Mouse (Mus musculus) left cerebral cortex, postnatal 36 days (tissue): ENCODE measurements around the gene Pip4k2b. TPM values are rescaled to one million over a fixed set of nuclear protein-coding genes. Genes with fewer than 3 reads are reported as not detected.
A peak's percentile ranks its signal among the peaks of the same experiment; 100 is the strongest.

ENCODE experiments used
- DNase-seq, 2 experiments: peaks; one replicate each; pipeline ENCODE4 v3.0.0; 2021 to 2022; ENCODE audit warnings: low spot score in 2 of 2, mixed read lengths in 1 of 2
- intact Hi-C: fragments of 180-260 bp; cut with DNase I; formaldehyde crosslinking; loops from one replicate; pipeline ENCODE4 v1.15.1; 2025
- total RNA-seq, 2 experiments: library from RNA; stranded (reverse); gene quantifications; 2 replicates each; pipeline ENCODE4 v1.2.3; 2021

The Pip4k2b gene
- total RNA-seq, 2 experiments from 2014 or later: 113 to 114 TPM

DNA sequence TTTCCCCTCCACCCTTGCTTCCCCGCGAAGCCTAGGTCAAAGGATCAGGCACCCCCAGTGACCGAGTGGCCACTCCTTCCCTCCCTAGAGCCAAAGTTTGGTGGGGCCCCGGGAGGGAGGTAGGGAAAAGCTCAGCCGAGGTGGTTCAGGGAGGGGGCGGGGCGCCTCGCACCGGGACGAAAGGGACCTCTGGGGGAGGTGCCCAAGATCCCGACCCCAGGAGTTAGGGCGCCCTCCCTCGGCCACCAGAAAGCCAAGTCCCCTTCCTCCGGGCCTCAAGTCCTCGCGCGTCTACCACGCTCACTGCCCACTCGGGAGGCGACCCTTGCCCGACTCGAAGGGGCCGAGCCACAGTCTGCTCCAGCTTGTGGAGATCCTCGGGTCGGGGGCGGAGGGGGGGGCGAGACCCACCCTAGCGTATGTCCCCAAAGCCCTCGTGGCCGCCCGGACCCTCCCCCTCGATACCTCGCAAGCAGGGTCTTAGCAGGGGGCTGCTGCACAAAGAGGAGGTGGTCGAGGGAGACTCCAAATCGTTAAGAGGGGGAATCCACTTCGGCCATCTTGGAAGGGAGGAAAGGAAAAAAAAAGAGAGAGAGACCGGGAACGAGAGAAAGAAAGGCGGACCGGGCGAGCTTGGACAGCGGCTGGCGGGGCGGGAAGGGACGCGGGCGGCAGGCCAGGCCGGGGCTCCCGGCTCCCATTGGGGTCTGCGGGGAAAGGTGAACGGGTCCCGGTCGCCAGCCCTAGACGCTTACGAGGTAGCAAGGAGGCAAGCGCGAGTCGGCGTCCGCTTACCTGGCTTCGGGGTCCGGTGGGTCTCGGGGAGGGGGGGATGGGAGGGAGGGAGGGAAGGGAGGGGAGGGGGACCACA, 45.5 kb downstream of the Pip4k2b start:
- peak in 1 of 2 experiments; percentile 49 for DNase-seq
- intact Hi-C loops: loop anchor here (5.0 kb wide), 1 partner anchor 37 kb away; the partner anchor contains the start of gene Mllt6

DNA sequence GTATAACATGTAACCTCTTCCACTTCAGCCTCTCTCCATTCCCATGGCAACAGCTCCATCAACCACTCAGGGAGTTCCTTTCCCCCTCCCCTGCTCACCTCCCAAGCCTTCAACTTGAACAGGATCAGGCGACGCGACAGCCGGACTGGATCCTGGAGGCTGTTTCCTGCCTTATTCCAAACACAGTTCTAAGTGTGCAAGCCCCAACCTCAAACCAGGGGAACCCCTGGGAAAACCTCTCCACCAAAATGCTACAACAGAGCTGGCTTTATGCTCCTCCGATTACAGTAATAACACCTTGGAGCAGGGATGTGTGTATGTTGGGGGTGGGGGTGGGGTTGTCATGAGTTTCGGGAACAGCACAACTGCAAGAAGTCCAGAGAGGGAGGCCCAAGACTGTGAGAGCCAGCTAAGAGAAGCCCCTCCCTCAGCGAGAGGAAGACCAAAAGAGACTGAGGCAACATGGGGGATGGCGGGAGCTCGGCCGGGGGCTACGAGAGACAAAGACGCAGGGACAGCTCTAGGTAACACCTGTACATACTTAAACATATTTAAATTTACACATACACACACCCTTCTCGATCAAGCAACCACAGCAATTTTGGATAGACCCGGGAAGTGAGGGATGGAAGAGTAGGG, 46.5 kb downstream of the Pip4k2b start:
- intact Hi-C loops: loop anchor here (5.0 kb wide), 1 partner anchor 36 kb away; the partner anchor contains the start of gene Mllt6

DNA sequence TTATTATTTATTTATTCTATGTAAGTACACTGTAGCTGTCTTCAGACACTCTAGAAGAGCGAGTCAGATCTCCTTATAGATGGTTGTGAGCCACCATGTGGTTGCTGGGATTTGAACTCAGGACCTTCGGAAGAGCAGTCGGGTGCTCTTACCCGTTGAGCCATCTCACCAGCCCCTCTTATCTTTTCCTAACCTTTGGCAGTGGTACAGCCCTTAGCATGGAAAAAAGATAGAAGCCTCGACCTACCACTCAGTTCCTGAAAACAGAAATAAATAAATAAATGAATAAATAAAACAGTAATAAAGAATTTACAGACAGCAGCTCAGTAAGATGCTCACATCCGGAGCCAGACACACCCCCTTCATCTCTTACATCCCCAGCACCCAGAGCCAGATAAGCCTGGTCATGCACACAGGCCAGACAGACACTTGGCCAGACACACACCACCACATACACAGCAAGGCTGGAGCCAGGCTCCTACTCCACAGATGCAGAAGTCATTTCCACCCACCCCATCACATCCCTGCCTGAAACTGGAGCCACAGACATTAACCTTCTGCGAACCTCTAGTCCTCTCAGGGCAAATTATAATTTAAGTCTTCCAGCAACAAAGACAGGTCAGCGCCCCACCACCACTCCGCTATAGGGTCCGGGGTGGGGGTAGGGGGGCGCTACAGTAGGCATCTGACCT, 47.2 kb downstream of the Pip4k2b start:
- intact Hi-C loops: loop anchor here (5.0 kb wide), 1 partner anchor 35 kb away; the partner anchor contains the start of gene Mllt6
- no peak for DNase-seq

More for the DNA sequence above, 46.5 kb downstream of the Pip4k2b start:
- no peak for DNase-seq

DNA sequence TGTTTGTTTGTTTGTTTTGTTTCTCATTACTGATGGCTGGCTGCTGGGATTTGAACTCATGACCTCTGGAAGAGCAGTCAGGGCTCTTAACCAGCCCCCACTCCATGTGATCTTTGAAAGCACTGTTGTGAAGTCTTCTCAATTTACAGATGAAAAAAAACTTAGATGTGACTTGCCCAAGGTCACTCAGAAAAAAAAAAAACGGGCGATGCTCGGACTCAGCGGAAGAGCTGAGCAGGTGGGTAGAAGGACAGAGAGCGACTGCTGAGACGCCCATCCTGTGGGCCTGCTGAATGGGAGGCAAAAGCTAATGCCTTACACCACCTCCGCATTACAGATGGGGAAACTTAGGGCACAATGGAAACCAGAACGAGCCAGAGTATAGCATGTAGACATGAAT, 47.8 kb downstream of the Pip4k2b start:
- intact Hi-C loops: loop anchor here (5.0 kb wide), 1 partner anchor 34 kb away; the partner anchor contains the start of gene Mllt6
- no peak for DNase-seq

DNA sequence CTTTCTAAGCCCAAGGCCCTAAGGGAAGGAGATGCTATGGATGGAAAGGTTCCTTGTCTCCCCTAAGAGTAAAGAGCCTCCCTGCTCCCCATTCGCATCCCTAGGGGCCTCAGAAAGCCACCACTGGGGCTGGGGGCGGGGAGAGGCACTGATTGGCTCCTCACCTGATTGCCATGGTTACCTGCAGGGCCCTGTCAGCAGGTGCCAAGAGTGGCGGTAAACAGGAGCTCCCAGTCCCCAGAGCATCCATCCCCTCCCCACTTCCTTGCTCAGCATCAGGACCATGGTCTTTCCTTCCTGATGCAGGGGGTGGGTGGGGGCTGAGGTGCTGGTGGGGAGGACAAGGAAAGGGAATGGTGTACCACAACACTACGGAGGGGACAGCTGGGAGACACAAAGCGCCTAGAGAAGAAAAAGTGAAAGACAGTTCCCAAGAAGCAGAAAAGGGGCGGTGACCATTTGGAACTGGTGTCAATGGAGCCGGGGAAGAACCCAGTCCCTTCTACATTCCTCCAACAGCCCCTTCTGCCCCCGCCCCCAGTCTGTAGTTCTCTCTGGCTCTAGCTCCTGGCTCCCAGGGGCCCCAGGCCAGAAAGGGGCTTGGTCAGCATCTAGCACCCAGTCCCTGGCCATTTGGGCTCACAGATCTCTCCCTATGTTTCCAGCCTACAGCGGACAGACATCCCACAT, 48.6 kb downstream of the Pip4k2b start:
- intact Hi-C loops: loop anchor here (5.0 kb wide), 1 partner anchor 34 kb away; the partner anchor contains the start of gene Mllt6

DNA sequence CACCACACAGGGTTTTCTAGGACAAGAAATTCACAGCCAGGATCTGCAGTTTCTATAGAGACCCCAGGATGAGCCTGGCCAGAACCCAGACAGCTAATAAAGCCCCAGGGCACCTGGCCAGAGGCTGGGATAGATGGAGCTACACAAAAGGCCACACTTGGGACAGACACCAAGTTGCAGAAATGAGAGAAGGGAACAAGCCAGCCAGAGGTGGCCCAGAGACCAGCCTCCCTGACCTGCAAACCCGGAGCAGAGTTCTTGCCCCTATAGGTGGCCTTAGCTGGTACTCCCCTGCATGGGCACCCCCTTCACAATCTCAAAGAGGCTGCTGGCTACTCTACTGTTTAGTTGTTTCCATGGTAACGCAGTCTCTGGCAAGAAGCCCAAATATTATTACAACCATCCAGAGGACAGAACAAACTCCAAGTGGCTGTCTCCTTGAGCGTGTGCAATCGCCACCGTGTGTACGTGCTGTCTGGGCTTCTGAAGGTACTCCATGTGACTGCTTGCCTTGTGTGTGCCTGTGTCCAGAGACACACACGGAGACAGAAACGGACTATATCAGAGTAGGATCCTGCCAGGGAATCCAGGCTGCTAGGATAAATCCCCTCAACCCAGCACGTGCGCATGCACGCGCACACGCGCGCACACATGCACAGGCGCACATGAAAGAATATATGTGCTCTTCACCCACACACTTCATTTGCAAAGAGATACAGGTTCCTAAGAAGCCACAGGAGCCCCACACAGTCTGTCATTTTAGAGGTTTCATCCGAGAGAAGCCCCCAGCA, 49.4 kb downstream of the Pip4k2b start:
- intact Hi-C loops: loop anchor here (5.0 kb wide), 2 partner anchors 33 to 63 kb away; partner anchors contain the start of gene Mllt6
- peak in 1 of 2 experiments; percentile 48 for DNase-seq

More for the DNA sequence above, 48.6 kb downstream of the Pip4k2b start:
- DNase-seq: no peak

DNA sequence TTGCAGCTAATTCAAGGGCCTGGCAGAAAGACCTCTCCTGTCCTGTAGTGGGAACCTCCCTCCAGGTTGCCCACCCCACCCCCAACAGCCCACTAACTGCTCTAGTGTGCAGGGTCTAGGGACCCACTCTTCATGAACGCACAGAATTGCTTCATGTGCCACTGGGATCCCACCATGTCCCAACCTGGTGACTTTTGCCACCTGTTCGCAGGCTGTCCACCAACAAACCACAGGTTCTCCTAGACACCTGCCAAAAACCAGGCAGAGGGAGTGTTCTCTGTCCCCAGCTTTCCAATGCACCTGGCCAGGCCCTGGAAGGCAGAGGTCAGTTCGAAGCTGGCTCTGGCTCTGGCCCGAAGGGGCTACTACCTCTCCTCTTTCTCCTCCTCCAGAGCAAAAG, 50.1 kb downstream of the Pip4k2b start:
- DNase-seq: no peak
- intact Hi-C loops: loop anchor here (5.0 kb wide), 1 partner anchor 62 kb away; no protein-coding TSS in a partner anchor

DNA sequence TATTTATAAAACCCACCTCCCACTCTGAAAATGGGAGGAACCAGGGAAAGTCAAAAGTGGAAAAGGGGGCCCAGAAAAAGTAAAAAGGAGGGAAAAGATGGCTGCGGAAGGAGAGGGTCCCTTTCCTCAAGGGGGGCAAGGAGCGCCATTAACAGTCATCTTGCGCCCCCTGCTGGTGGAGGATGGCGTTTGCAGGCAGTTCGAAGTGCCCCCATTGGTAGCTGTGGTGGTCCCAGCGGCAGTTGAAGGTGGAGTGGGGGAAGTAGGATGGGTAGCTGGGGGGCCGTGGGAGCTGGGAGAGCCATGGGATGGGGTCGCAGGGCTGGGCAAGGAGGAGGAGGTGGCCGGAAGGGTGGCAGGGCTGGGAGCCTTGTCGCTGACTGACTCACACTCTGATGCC, 54.6 kb downstream of the Pip4k2b start:
- no peak for DNase-seq
- intact Hi-C loops: loop anchor here (1.0 to 5.0 kb wide), 2 partner anchors 45 to 58 kb away; no protein-coding TSS in a partner anchor

DNA sequence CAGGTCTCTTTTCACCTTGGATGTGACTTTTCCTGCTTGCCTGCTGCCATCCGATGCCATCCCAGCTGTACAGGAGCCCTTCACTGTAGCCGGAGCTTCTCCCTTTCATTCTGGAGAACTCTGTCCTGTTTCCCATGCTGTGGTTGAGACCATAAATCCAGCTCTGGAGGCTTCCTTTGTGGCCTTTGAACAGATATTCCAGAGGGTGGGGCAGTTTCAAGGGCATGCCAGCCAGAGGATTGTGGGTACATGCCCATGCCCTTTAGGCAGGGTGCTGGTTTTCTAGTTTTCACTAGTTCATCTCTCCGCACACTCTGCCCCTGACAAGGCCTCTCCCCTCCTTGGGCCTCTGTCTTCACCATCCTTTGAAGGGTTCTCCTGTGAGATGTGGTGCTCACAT, 57.4 kb downstream of the Pip4k2b start:
- DNase-seq: no peak
- intact Hi-C loops: no loop called here

DNA sequence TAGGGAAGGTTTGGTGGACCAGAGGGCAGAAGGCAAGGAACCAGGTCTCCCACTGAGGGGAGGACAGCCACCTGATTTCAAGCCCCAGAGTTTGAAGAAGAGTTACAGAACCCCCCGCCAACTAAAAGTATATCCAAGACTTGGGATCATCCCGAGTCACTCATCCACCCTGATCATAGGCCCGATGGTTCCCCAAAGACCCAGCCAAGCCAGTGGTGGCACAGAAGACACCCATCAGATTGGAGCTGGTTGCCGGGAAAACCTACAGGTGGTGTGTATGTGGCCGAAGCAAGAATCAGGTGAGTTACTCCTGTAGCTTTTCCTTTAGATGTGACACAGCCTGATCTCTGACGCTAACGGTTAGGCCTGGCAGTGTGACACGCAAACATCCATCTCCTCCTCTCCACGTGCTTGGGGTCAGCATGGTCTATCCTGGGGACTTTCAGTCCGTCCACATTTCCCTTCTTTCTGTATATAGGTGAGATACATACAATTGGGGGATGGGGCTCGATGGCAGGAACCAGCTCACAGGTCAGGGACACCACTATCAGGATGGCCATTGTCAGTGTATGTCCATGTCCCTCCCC, 58.1 kb downstream of the Pip4k2b start:
- intact Hi-C loops: no loop called here
- no peak for DNase-seq

DNA sequence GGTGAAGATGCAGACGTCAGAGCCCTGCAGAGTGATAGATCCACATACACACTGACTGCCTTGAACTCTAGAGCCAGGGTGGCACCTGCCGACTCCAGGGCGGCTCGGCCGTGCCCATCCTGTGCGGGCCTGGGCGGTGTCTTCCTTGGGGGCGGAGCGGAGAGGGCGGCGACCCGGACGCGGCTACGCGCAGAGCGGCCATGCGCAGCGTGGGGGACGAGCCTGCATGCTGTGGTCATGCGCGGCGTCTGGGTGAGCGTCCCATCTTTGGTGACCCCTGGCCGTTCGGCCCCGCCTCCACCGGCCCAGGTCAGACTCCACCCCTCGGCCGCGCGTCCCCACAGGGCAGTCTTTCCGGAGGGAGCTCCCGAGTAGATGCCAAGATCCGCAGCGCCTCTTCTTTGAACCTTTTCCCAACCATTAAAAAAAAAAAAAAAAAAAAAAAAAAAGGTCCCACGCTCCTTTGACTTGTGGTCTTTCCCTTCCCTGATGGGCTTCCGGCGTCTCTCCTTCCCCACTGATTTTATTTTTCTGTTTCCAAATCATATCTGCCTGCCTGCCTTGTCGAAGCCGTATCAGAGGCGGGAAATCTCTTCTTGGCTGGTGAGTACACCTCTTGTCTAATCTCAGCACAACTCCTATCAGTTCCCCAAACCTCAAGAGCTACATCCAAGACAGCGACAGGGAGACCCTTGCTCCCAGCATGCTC, 58.7 kb downstream of the Pip4k2b start, which contains the start of gene Cisd3:
Cisd3 (plus strand) TSS at position 214 of the 709 bp plus-strand sequence.
- intact Hi-C loops: no loop called here
- peak; percentile 90 for DNase-seq

DNA sequence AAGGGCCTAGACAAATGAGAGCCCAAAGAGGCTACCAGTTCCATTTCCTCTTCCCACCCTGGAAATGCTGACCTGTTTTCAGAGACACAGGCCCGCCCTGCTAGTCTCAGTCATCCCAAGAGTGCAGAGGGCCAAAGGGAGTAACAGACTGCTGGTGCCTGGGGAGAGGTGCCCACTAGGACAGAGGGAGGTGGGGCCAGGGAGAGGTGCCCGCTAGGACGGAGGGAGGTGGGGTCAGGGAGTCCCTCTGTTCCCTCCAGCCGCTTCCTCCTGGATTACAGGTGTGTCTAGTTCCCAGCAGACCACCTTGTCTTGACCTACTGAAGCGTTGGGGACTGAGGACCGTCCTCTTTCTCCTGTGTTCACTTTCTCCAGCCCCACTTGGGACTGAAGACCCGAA, 59.7 kb downstream of the Pip4k2b start:
- intact Hi-C loops: no loop called here

DNA sequence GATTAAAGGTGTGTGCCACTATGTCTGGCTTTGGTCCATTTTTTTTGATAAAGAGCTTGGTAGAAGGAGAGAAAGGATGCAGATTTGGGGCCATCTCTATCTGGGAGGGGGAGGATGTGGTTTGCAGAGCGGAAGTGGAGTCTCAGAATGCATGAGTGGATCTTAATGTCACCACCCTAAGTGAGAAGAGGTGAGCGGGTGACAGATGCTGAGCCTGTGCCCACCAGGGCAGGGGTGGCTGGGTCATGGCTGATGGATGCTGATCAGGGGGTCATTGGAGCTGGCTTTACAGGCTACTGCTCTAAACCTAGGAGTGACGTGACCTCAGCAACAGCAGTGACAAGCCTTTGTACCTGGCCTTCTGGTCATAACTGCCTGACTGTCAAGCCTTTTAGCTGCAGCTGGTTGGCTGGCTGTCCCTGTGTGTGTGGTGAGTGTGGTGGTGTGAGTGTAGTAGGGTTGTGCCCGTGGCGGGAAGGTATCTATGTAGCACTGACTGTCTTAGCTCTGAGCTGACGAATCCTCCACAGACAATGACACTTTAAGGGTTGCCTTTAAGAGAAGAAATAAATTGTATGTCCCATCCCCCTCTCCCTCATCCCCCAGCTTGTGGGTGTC, 60.3 kb downstream of the Pip4k2b start:
- intact Hi-C loops: no loop called here
- no peak for DNase-seq

More for the DNA sequence above, 59.7 kb downstream of the Pip4k2b start:
- DNase-seq: no peak

DNA sequence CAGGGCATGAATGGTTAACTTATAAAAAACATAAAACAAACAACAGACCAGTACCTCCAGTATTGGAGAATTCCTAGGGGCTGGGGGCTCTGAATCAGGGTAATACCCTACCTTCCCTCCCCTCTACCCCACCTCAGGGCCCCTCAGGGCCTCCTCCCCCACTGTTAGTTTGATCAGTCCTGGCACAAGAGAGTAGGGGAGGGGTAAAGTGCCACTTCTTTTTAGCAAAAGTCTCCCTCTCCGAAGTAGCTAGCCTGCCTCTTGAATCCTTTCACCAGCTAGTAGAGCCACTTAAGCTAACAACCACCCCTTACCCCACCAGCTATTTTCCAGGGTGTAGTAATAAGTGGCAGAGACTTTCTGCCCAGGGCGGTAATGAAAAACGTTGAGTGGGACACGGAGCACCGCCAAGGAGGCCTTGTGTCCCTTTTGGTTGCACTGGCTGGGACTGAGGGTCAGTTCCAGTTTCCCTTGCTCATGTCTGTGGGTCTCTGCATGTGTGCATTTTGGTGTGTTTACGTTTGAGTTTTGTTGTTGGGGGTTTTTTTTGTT, 61.9 kb downstream of the Pip4k2b start:
- no peak for DNase-seq
- intact Hi-C loops: no loop called here

DNA sequence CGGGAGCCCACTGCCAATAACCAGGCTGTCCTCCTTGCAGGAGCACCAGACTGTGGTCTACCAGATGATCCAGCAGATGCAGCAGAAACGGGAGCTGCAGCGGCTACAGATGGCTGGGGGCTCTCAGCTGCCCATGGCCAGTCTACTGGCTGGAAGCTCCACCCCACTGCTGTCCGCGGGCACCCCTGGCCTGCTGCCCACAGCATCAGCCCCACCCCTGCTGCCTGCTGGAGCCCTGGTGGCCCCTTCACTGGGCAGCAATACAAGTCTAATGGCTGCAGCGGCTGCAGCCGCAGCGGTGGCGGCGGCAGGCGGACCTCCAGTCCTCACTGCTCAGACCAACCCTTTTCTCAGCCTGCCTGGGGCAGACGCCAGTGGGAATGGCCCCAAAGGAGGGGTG, 64.1 kb downstream of the Pip4k2b start:
- no peak for DNase-seq
- intact Hi-C loops: no loop called here

DNA sequence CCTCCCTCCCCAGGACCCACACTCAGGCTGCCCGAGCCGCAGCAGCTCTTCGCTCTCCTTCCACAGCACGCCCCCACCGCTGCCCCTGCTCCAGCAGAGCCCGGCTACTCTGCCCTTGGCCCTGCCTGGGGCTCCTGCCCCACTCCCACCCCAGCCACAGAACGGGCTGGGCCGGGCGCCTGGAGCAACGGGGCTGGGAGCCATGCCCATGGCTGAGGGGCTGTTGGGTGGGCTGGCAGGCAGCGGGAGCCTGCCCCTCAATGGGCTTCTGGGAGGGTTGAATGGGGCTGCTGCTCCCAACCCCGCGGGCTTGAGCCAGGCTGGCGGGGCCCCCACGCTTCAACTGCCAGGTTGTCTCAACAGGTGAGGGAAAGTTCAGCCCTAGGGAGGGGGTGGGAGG, 66.2 kb downstream of the Pip4k2b start:
- intact Hi-C loops: no loop called here

DNA sequence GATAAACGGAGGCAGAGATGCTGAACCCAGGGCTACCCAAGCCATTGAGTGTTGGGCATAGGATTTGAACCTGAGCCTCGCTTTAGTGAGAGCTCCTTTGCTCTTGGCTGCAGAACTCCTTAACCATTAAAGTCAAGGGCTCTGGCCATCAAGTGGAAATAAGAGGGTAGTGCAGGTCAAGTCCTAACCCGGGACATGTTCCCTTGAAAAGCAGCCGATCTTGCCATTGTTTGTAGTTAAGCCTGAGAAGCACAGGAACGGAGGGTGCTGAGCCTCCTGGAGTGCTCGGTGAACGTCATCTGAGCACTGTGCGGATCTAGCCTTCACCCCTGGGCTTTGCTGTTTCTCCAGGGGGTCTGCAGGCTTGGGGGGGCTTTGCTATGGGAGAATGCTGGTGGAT, 66.7 kb downstream of the Pip4k2b start:
- no peak for DNase-seq
- intact Hi-C loops: no loop called here

More for the DNA sequence above, 66.2 kb downstream of the Pip4k2b start:
- DNase-seq: no peak
